Mouse (Mus musculus) midbrain, embryonic 15.5 days (tissue): ENCODE results near the gene Grhpr. TPM values are rescaled to one million over a fixed set of nuclear protein-coding genes. Genes with fewer than 3 reads are reported as not detected.
"Not testable (repeated sequence)": the region's sequence is repeated elsewhere in the genome, so short reads cannot be mapped to it uniquely, and the experiment has no call there.

Experiments used
- ATAC-seq: fragments of 200-750 bp; cut with Nextera tagmentation; replicated peaks from 2 replicates; pipeline ENCODE4 v1.8.0; 2017; ENCODE audit warnings: moderate TSS enrichment
- H3K27ac ChIP-seq: fragments of 300-500 bp; sonication (generic); 2 replicates; pipeline ENCODE4 v1.5.1; 2015; ENCODE audit warnings: mild to moderate bottlenecking, inconsistent platforms
- H3K27me3 ChIP-seq: fragments of 300-500 bp; sonication (generic); replicated peaks from 2 replicates; pipeline ENCODE4 v1.6.1; 2015; ENCODE audit warnings: inconsistent platforms
- H3K36me3 ChIP-seq: fragments of 300-500 bp; sonication (generic); replicated peaks from 2 replicates; pipeline ENCODE4 v1.6.1; 2015; ENCODE audit warnings: inconsistent platforms
- H3K4me1 ChIP-seq: fragments of 300-500 bp; sonication (generic); 2 replicates; pipeline ENCODE4 v1.6.1; 2015; ENCODE audit warnings: inconsistent platforms
- H3K4me2 ChIP-seq: fragments of 300-500 bp; sonication (generic); 2 replicates; pipeline ENCODE4 v1.6.1; 2015; ENCODE audit warnings: inconsistent platforms, mild to moderate bottlenecking, moderate library complexity
- H3K4me3 ChIP-seq: fragments of 300-500 bp; sonication (generic); 2 replicates; pipeline ENCODE4 v1.5.1; 2015; ENCODE audit warnings: mild to moderate bottlenecking, inconsistent platforms
- H3K9ac ChIP-seq: fragments of 300-500 bp; sonication (generic); 2 replicates; pipeline ENCODE4 v1.6.1; 2015; ENCODE audit warnings: mild to moderate bottlenecking, inconsistent platforms
- H3K9me3 ChIP-seq: fragments of 300-500 bp; sonication (generic); 2 replicates; pipeline ENCODE4 v1.6.1; 2016; ENCODE audit warnings: inconsistent platforms
- WGBS: fragments of 180-500 bp; shearing (Covaris S2); methylation state at CpG from one replicate; pipeline ENCODE4 v1.1.7; 2015; ENCODE audit warnings: mixed read lengths; 5-methylcytosine and 5-hydroxymethylcytosine counted together
- polyA plus RNA-seq: library from polyadenylated mRNA; unstranded; fragments of >200 nt; fragmentation: Nextera tagmentation; extraction: Ambion mirVana; gene quantifications from 2 replicates; pipeline ENCODE4 v1.2.1, GENCODE M21; 2015

The Grhpr gene
- 21.9 and 24.5 TPM in 2 replicates for polyA plus RNA-seq

GRCm38 (mm10) chr4:44981280-44981973 is at the start of gene Grhpr:
Grhpr (plus strand) TSS chr4:44981395.
- H3K4me2 ChIP-seq, result peak within 1 kb of the TSS; percentile 93
- peaks cover 16% of the 10 kb centered on the region for H3K4me1 ChIP-seq
- peak; percentile 87 for ATAC-seq
- peak within 1 kb of the TSS; percentile 60 for H3K9ac ChIP-seq
- H3K36me3 ChIP-seq, result no peaks in the 10 kb centered on the region
- WGBS, result 1% methylated on average over 40 of the region's 40 CpGs
- H3K4me3 ChIP-seq, result peak within 1 kb of the TSS; percentile 56
- H3K27ac ChIP-seq, result peak within 1 kb of the TSS; percentile 53; the same call in 1 of the 2 replicates
- H3K9me3 ChIP-seq, result no peaks in the 10 kb centered on the region
- no peaks in the 10 kb centered on the region for H3K27me3 ChIP-seq

GRCm38 (mm10) chr4:44931732-44932131 is 49.5 kb upstream of the Grhpr start:
- no peaks in the 10 kb centered on the region for H3K9me3 ChIP-seq
- no peak overlapping the region for H3K27ac ChIP-seq
- no peak overlapping the region for H3K4me2 ChIP-seq
- 90% methylated on average over 6 of the region's 6 CpGs for WGBS
- H3K27me3 ChIP-seq, result no peaks in the 10 kb centered on the region
- no peak overlapping the region for H3K9ac ChIP-seq
- H3K4me3 ChIP-seq, result no peak overlapping the region
- H3K36me3 ChIP-seq, result peaks cover 14% of the 10 kb centered on the region; the same call in 1 of the 2 replicates
- no peaks in the 10 kb centered on the region for H3K4me1 ChIP-seq
- no peak for ATAC-seq

GRCm38 (mm10) chr4:44938359-44939340 is 42.5 kb upstream of the Grhpr start:
- H3K36me3 ChIP-seq, result no peaks in the 10 kb centered on the region
- ATAC-seq, result no peak
- WGBS, result 81% methylated on average over 8 of the region's 8 CpGs
- H3K9ac ChIP-seq, result no peak overlapping the region
- no peak overlapping the region for H3K27ac ChIP-seq
- no peaks in the 10 kb centered on the region for H3K9me3 ChIP-seq
- H3K4me2 ChIP-seq, result no peak overlapping the region
- no peak overlapping the region for H3K4me3 ChIP-seq
- no peaks in the 10 kb centered on the region for H3K27me3 ChIP-seq
- no peaks in the 10 kb centered on the region for H3K4me1 ChIP-seq

GRCm38 (mm10) chr4:44939576-44940249 is 41.5 kb upstream of the Grhpr start:
- Histone ChIP-seq H3K4me3 (no peak overlapping the region), H3K27ac (no peak overlapping the region), H3K9ac (no peak overlapping the region), H3K4me1 (no peaks in the 10 kb centered on the region), H3K27me3 (no peaks in the 10 kb centered on the region), H3K4me2 (no peak overlapping the region), H3K9me3 (no peaks in the 10 kb centered on the region), H3K36me3 (no peaks in the 10 kb centered on the region)
- WGBS, result 86% methylated on average over 14 of the region's 14 CpGs
- no peak for ATAC-seq

GRCm38 (mm10) chr4:44940286-44940685 is 40.9 kb upstream of the Grhpr start:
- no peak overlapping the region for H3K9ac ChIP-seq
- H3K4me2 ChIP-seq, result no peak overlapping the region
- no peak overlapping the region for H3K4me3 ChIP-seq
- no peaks in the 10 kb centered on the region for H3K9me3 ChIP-seq
- WGBS, result 79% methylated on average over 9 of the region's 9 CpGs
- H3K27ac ChIP-seq, result no peak overlapping the region
- ATAC-seq, result no peak
- H3K36me3 ChIP-seq, result no peaks in the 10 kb centered on the region
- no peaks in the 10 kb centered on the region for H3K4me1 ChIP-seq
- no peaks in the 10 kb centered on the region for H3K27me3 ChIP-seq

GRCm38 (mm10) chr4:44942237-44942636 is 39.0 kb upstream of the Grhpr start:
- 92% methylated on average over 1 of the region's 1 CpGs for WGBS
- H3K27ac ChIP-seq, result no peak overlapping the region

GRCm38 (mm10) chr4:44943480-44943879 is 37.7 kb upstream of the Grhpr start:
- Histone ChIP-seq H3K36me3 (no peaks in the 10 kb centered on the region), H3K4me1 (no peaks in the 10 kb centered on the region), H3K4me3 (no peak overlapping the region), H3K27ac (no peak overlapping the region), H3K9ac (no peak overlapping the region), H3K4me2 (no peak overlapping the region), H3K9me3 (no peaks in the 10 kb centered on the region), H3K27me3 (no peaks in the 10 kb centered on the region)
- WGBS, result 82% methylated on average over 6 of the region's 6 CpGs
- no peak for ATAC-seq

More at GRCm38 (mm10) chr4:44942237-44942636, 39.0 kb upstream of the Grhpr start:
- Histone ChIP-seq H3K9ac (no peak overlapping the region), H3K4me3 (no peak overlapping the region), H3K9me3 (no peaks in the 10 kb centered on the region), H3K4me1 (no peaks in the 10 kb centered on the region), H3K36me3 (no peaks in the 10 kb centered on the region), H3K27me3 (no peaks in the 10 kb centered on the region), H3K4me2 (no peak overlapping the region)
- ATAC-seq, result no peak

GRCm38 (mm10) chr4:44944426-44945075 is 36.6 kb upstream of the Grhpr start:
- Histone ChIP-seq H3K4me2 (no peak overlapping the region), H3K4me3 (no peak overlapping the region), H3K4me1 (peaks cover 6% of the 10 kb centered on the region; the same call in 1 of the 2 replicates), H3K27ac (no peak overlapping the region), H3K9me3 (no peaks in the 10 kb centered on the region), H3K27me3 (no peaks in the 10 kb centered on the region), H3K9ac (no peak overlapping the region), H3K36me3 (no peaks in the 10 kb centered on the region)
- ATAC-seq, result no peak
- 75% methylated on average over 10 of the region's 10 CpGs for WGBS

- 98% methylated on average over 2 of the region's 2 CpGs for WGBS
- ATAC-seq, H3K27ac ChIP-seq, H3K36me3 ChIP-seq, H3K4me1 ChIP-seq, H3K4me2 ChIP-seq, H3K4me3 ChIP-seq, H3K9ac ChIP-seq, H3K27me3 ChIP-seq, H3K9me3 ChIP-seq: not testable (repeated sequence)
Observed at GRCm38 (mm10) chr4:44946126-44946525, 35.1 kb upstream of the Grhpr start.

GRCm38 (mm10) chr4:44947464-44947863 is 33.7 kb upstream of the Grhpr start:
- Histone ChIP-seq H3K9ac (no peak overlapping the region), H3K9me3 (no peaks in the 10 kb centered on the region), H3K36me3 (no peaks in the 10 kb centered on the region), H3K4me1 (peaks cover 6% of the 10 kb centered on the region; the same call in 1 of the 2 replicates), H3K27ac (no peak overlapping the region), H3K4me3 (no peak overlapping the region), H3K27me3 (no peaks in the 10 kb centered on the region), H3K4me2 (no peak overlapping the region)
- WGBS, result 90% methylated on average over 5 of the region's 5 CpGs
- ATAC-seq, result no peak

GRCm38 (mm10) chr4:44948314-44948713 is 32.9 kb upstream of the Grhpr start:
- no peaks in the 10 kb centered on the region for H3K36me3 ChIP-seq
- H3K27me3 ChIP-seq, result no peaks in the 10 kb centered on the region
- no peak overlapping the region for H3K4me3 ChIP-seq
- no peak overlapping the region for H3K4me2 ChIP-seq
- no peak for ATAC-seq
- no peak overlapping the region for H3K9ac ChIP-seq
- 88% methylated on average over 1 of the region's 1 CpGs for WGBS
- H3K9me3 ChIP-seq, result no peaks in the 10 kb centered on the region
- H3K4me1 ChIP-seq, result peaks cover 6% of the 10 kb centered on the region; the same call in 1 of the 2 replicates
- H3K27ac ChIP-seq, result no peak overlapping the region
